Mouse (Mus musculus) kidney, embryonic 15.5 days (tissue): ENCODE measurements at regions not wholly inside any gene's neighbourhood (a gene's known extent, or its start where the extent isn't known, plus 50 kb on each side); places are given as distances from the start of the nearest gene placed in this dataset.

Experiments
- ATAC-seq: fragments of 200-750 bp; cut with Nextera tagmentation; replicated peaks from 2 replicates; pipeline ENCODE4 v1.8.0; 2017; ENCODE audit warnings: moderate TSS enrichment; ENCODE audit not compliant: low FRiP score
- H3K27ac ChIP-seq: fragments of 300-500 bp; sonication (generic); 2 replicates; pipeline ENCODE4 v1.5.1; 2015; ENCODE audit warnings: mild to moderate bottlenecking, inconsistent platforms
- H3K27me3 ChIP-seq: fragments of 300-500 bp; sonication (generic); 2 replicates; pipeline ENCODE4 v1.6.1; 2015; ENCODE audit warnings: inconsistent platforms
- H3K36me3 ChIP-seq: fragments of 300-500 bp; sonication (generic); 2 replicates; pipeline ENCODE4 v1.6.1; 2015; ENCODE audit warnings: inconsistent platforms
- H3K4me1 ChIP-seq: fragments of 300-500 bp; sonication (generic); 2 replicates; pipeline ENCODE4 v1.6.1; 2015; ENCODE audit warnings: inconsistent platforms
- H3K4me2 ChIP-seq: fragments of 300-500 bp; sonication (generic); 2 replicates; pipeline ENCODE4 v1.6.1; 2015; ENCODE audit warnings: moderate library complexity, mild to moderate bottlenecking, inconsistent platforms
- H3K4me3 ChIP-seq: fragments of 300-500 bp; sonication (generic); replicated peaks from 2 replicates; pipeline ENCODE4 v1.5.1; 2015; ENCODE audit warnings: mild to moderate bottlenecking, inconsistent platforms
- H3K9ac ChIP-seq: fragments of 300-500 bp; sonication (generic); 2 replicates; pipeline ENCODE4 v1.6.1; 2015; ENCODE audit warnings: mild to moderate bottlenecking, inconsistent platforms
- H3K9me3 ChIP-seq: fragments of 300-500 bp; sonication (generic); replicated peaks from 2 replicates; pipeline ENCODE4 v1.6.1; 2016; ENCODE audit warnings: inconsistent platforms
- WGBS: fragments of 180-500 bp; shearing (Covaris S2); methylation state at CpG from one replicate; pipeline ENCODE4 v1.1.7; 2015; ENCODE audit warnings: mixed read lengths; 5-methylcytosine and 5-hydroxymethylcytosine counted together

DNA sequence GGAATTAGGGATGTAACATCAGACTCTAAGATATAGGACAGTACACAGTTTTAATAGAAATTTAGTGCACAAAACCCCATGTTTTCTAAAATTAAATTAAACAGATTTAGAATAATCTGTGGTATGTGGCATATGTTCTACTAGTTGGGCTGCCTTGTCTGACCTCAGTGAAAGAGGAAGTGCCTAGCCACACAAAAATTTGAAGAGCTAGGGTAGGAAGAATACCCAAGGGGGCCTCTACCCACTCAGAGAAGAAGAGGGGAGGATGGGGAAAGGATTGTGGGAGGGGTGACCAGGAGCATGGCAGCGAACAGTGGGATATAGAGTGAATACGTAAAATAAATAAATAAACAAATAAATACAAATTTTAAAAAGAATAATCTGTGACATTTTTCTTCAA, 168.2 kb upstream of the Gm11114 start:
- Histone ChIP-seq H3K4me3 (no peak overlapping the region), H3K4me1 (no peaks in the 10 kb centered on the region), H3K27ac (no peak overlapping the region), H3K9ac (no peak overlapping the region), H3K9me3 (no peaks in the 10 kb centered on the region), H3K4me2 (no peak overlapping the region), H3K36me3 (no peaks in the 10 kb centered on the region), H3K27me3 (no peaks in the 10 kb centered on the region)
- ATAC-seq, result no peak
- 84% methylated on average over 2 of the region's 2 CpGs for WGBS

DNA sequence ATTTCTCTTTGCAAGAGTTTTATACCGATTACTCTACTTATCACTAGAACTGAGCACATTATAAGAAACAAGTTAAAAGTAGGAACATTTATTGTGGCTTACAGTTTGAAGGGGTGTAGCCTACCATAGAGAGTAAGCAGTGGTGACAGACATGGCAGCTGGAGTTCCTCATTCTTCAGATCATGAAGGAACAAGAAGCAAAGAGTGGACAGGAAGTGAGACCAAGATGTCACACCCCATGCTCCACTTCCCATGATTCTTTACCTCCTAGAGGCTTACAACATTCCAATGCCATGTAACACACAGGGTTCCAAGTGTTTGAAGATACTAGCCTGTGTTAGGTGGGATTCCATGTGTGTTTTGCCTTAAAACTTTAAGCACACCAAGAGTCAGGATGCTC, 146.9 kb upstream of the Gm11114 start:
- WGBS, result 92% methylated on average over 1 of the region's 1 CpGs
- Histone ChIP-seq H3K36me3 (no peaks in the 10 kb centered on the region), H3K9ac (no peak overlapping the region), H3K4me2 (no peak overlapping the region), H3K9me3 (no peaks in the 10 kb centered on the region), H3K4me3 (no peak overlapping the region), H3K27ac (no peak overlapping the region), H3K27me3 (no peaks in the 10 kb centered on the region), H3K4me1 (no peaks in the 10 kb centered on the region)
- no peak for ATAC-seq

DNA sequence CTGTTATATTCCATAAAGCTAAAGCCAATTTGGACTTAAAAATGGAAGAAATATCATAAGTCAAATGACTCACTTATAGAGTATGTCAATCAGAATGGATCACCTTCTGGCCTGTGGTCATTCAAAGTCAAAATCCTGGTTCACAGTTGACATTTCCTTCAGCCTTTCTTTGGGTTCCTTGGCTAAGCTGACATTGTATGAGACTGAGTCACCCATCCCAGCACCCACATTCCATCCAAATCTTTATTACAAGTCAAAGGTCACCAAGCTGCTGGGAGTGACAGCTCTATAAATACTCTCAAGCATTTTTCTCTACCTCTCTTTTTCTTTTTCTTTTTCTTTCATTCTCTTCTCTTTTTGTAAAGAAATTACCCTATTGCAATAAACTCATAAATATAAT, 145.3 kb upstream of the Gm11114 start:
- no peaks in the 10 kb centered on the region for H3K36me3 ChIP-seq
- no peaks in the 10 kb centered on the region for H3K4me1 ChIP-seq
- H3K9ac ChIP-seq, result no peak overlapping the region
- no peak overlapping the region for H3K4me3 ChIP-seq
- ATAC-seq, result no peak
- no peaks in the 10 kb centered on the region for H3K9me3 ChIP-seq
- H3K27ac ChIP-seq, result no peak overlapping the region
- H3K4me2 ChIP-seq, result no peak overlapping the region
- no peaks in the 10 kb centered on the region for H3K27me3 ChIP-seq

DNA sequence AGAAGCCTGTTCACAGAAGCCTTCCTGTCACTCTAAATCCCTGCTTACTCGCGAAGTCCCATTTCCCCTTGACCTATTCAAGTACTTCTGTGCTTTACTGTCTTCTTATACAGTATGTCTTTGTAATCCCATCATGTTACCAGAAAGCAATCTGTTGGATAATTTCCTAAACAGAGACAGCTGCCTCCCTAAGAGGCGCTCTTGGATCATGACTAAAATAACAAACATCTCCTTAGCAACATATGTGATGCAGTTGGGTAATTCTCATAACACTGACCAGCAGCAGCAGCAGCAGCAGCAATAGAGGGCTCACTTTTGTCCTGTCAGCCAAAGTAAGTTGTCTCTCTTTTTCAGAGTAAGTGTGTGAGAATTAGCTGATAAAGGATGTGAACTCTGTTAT, 138.1 kb upstream of the Gm11114 start:
- Histone ChIP-seq H3K27ac (no peak overlapping the region), H3K9me3 (no peaks in the 10 kb centered on the region), H3K4me2 (no peak overlapping the region), H3K9ac (no peak overlapping the region), H3K4me3 (no peak overlapping the region), H3K36me3 (no peaks in the 10 kb centered on the region), H3K4me1 (no peaks in the 10 kb centered on the region), H3K27me3 (no peaks in the 10 kb centered on the region)
- no peak for ATAC-seq
- 71% methylated on average over 3 of the region's 3 CpGs for WGBS

DNA sequence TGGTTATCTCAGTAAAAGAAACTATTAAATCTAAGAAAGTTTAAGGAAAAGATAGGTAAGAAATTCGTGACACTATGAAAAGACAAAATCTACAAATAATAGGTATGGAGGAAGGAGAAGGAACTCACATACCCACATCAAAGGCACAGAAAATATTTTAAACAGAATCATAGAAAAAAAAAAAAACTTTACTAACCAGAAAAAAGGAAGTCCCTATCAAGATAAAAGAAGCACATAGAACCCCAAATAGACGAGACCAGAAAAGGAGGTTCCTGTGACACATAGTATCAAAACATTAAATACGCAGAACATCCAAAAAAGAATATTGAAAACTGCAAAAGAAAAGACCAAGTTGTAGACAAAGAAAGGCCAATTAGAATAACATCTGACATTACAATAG, 111.4 kb upstream of the Gm11114 start:
- no peak overlapping the region for H3K9ac ChIP-seq
- H3K36me3 ChIP-seq, result no peaks in the 10 kb centered on the region
- no peaks in the 10 kb centered on the region for H3K9me3 ChIP-seq
- H3K4me1 ChIP-seq, result no peaks in the 10 kb centered on the region
- ATAC-seq, result no peak
- 84% methylated on average over 3 of the region's 3 CpGs for WGBS
- H3K27me3 ChIP-seq, result no peaks in the 10 kb centered on the region
- no peak overlapping the region for H3K27ac ChIP-seq
- H3K4me2 ChIP-seq, result no peak overlapping the region
- H3K4me3 ChIP-seq, result no peak overlapping the region

DNA sequence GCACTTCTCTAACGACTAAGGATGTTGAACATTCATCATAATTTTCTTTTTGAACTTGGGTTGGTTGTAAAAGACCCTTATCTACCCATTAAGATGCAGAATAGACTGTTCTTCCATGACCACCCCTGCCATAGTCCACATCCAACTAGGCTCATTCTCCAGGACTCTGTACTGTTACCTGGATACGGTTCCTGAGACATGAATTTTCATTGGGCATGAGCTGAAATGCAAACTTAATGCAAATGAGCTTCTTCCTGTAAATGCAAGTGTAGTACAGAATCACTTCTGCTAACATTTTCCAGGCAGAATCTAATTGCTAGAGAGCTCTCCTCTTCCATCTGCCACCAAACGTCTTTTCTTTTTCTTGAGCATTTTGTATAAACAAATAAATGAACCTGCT, 87.7 kb upstream of the Gm11114 start:
- 74% methylated on average over 3 of the region's 3 CpGs for WGBS
- Histone ChIP-seq H3K9me3 (no peaks in the 10 kb centered on the region), H3K27ac (no peak overlapping the region), H3K9ac (no peak overlapping the region), H3K36me3 (no peaks in the 10 kb centered on the region), H3K27me3 (no peaks in the 10 kb centered on the region), H3K4me2 (no peak overlapping the region), H3K4me3 (no peak overlapping the region), H3K4me1 (no peaks in the 10 kb centered on the region)
- ATAC-seq, result no peak
